Mouse (Mus musculus) testis, adult 2 months (tissue): ENCODE results near the gene Lep. TPM values are rescaled to one million over a fixed set of nuclear protein-coding genes. Genes with fewer than 3 reads are reported as not detected.

Experiments
- H3K27ac ChIP-seq: fragments of 200-500 bp; 2 replicates; pipeline ENCODE4 v1.5.1; 2012; ENCODE audit warnings: low read depth, low read length; ENCODE audit not compliant: control insufficient read depth, insufficient read depth
- H3K27me3 ChIP-seq: fragments of 200-500 bp; 2 replicates; pipeline ENCODE4 v1.6.1; 2012; ENCODE audit warnings: mild to moderate bottlenecking, low read length, moderate library complexity; ENCODE audit not compliant: control insufficient read depth, insufficient read depth
- H3K36me3 ChIP-seq: fragments of 200-500 bp; 2 replicates; pipeline ENCODE4 v1.6.1; 2012; ENCODE audit warnings: mild to moderate bottlenecking, low read length; ENCODE audit not compliant: control insufficient read depth, insufficient read depth
- H3K4me1 ChIP-seq: fragments of 200-500 bp; 2 replicates; pipeline ENCODE4 v1.6.1; 2012; ENCODE audit warnings: low read length; ENCODE audit not compliant: control insufficient read depth, insufficient read depth
- H3K4me3 ChIP-seq: fragments of 200-500 bp; 2 replicates; pipeline ENCODE4 v1.5.1; 2012; ENCODE audit warnings: low read depth, mild to moderate bottlenecking, low read length, moderate library complexity, mixed read lengths; ENCODE audit not compliant: control insufficient read depth
- CTCF ChIP-seq: fragments of 200-500 bp; IDR thresholded peaks from 2 replicates; pipeline ENCODE4 v1.5.1; 2012; ENCODE audit warnings: low read depth, mild to moderate bottlenecking, inconsistent platforms, low read length, moderate library complexity; ENCODE audit not compliant: control insufficient read depth, insufficient read depth, insufficient replicate concordance
- POLR2A ChIP-seq: fragments of 200-500 bp; IDR thresholded peaks from 2 replicates; pipeline ENCODE4 v1.6.1; 2012; ENCODE audit warnings: low read depth, mild to moderate bottlenecking, inconsistent platforms, low read length, moderate library complexity; ENCODE audit not compliant: control insufficient read depth
- polyA plus RNA-seq: library from polyadenylated mRNA; depleted of rRNA; stranded (reverse); fragments of >200 nt; gene quantifications from 2 replicates; pipeline ENCODE4 v1.2.3, GENCODE M21; 2012

Lep gene
- polyA plus RNA-seq, 1 experiment: 1.0 TPM

DNA sequence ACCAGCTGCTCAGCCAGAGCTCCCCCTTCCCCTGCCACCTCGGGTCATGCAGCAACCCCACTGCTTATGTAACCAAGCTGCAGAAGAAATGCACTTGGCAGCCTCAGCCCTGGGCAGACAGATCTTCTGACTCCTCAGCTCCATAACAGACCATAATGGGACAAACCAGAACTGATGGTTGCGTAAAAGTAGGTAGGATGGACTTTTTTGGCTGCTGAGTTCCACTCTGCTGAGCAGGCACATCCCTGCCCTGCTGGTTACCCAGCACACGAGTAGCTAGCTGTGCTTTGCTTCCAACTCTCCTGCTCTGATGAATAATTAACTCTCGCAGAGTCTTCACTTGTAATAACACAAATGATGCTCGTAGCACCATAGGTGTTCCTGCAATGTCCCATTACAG, 10.1 kb upstream of the Lep start:
- no peaks in the 10 kb centered on the region for H3K4me1 ChIP-seq

DNA sequence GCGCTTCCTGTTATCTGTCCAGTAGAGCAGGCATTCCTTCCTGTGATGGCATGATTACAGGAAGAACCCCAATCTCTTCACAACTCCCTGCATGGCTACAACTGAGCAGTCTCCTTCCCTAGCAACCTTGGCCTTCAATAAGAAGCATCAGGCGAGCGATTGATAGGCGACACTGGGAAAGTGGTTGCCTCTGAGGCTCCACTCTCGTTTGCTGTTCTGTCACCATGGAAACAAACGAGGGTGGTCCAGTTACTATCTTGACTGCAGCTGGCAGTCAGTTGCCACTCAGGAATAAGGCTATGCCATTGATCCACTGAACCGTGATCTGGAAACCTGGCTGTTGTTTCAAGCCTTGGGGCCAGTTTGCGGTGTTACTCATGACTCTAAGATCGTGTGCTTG, 7.8 kb upstream of the Lep start:
- Histone ChIP-seq H3K36me3 (no peaks in the 10 kb centered on the region), H3K27ac (no peak overlapping the region), H3K4me3 (no peak overlapping the region), H3K27me3 (no peaks in the 10 kb centered on the region), H3K4me1 (no peaks in the 10 kb centered on the region)
- no peak for TF ChIP-seq POLR2A
- no peak for TF ChIP-seq CTCF

More for the DNA sequence above, 10.1 kb upstream of the Lep start:
- Histone ChIP-seq H3K27me3 (no peaks in the 10 kb centered on the region), H3K4me3 (no peak overlapping the region), H3K36me3 (no peaks in the 10 kb centered on the region), H3K27ac (no peak overlapping the region)
- TF ChIP-seq CTCF (no peak), POLR2A (no peak)

DNA sequence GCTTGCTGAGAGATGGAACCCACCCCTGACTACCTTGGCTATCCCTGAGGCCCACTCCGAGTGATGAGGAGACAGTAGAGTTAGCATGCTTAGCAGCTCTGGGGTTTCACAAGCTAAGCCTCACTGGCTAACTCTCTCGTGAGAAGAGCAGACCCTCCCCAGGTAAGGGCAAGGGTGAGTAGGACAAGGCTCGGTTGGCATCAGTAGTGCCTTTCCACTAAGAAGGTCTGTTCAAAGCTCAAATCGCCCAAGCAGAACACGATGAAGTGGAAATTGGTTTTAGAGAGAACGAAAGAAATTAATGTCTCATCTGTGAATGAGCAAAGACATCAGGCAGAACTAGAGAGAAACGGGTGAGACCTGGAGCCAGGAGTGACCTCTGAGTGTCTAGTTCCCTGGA, 6.8 kb upstream of the Lep start:
- H3K4me3 ChIP-seq: no peak overlapping the region
- H3K4me1 ChIP-seq: no peaks in the 10 kb centered on the region
- H3K27ac ChIP-seq: no peak overlapping the region
- H3K36me3 ChIP-seq: no peaks in the 10 kb centered on the region
- no peaks in the 10 kb centered on the region for H3K27me3 ChIP-seq
- TF ChIP-seq POLR2A: no peak
- TF ChIP-seq CTCF: no peak

DNA sequence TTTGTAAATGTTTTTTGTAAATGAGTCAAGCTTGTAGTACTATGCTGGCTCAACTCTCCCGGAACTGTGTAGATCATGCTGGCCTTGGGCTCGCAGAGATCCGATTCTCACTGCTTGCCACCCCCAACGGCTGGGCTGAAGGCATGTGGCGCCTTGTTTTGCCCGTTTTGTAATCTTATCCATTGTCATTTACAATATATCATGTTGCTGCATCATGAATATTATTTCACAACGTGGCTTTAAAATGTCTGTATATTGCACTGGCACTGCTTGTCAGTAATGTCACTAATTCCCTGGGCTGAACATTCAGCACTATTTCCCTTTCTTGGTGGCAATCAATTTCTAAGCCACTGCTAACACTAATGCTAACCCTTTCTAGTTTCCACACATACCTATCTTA, 3.6 kb upstream of the Lep start:
- no peak overlapping the region for H3K27ac ChIP-seq
- no peaks in the 10 kb centered on the region for H3K27me3 ChIP-seq
- no peak overlapping the region for H3K4me3 ChIP-seq
- no peaks in the 10 kb centered on the region for H3K36me3 ChIP-seq
- H3K4me1 ChIP-seq: peaks cover 3% of the 10 kb centered on the region; the same call in 1 of the 2 replicates
- TF ChIP-seq CTCF: no peak
- TF ChIP-seq POLR2A: no peak

DNA sequence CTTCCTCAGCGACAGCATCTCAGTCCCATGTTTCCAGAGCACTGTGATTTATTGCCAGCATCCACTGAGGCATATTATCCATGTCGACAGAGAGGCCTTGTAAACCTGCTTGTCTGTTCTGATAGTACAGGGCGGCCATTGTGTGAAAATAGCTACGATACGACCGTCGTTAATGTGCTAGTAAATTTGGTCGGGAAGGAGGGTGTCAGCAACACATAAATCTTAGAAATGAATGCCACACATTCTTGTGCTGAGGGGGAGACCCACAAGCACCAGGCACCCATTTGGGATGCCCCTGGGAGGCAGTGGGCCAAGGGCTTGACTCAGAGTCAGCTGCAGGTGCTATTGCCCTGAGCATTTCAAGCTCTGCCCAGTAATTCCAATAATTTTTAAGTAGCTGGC, 6.4 kb downstream of the Lep start:
- H3K27me3 ChIP-seq: no peaks in the 10 kb centered on the region
- TF ChIP-seq CTCF (no peak), POLR2A (no peak)

DNA sequence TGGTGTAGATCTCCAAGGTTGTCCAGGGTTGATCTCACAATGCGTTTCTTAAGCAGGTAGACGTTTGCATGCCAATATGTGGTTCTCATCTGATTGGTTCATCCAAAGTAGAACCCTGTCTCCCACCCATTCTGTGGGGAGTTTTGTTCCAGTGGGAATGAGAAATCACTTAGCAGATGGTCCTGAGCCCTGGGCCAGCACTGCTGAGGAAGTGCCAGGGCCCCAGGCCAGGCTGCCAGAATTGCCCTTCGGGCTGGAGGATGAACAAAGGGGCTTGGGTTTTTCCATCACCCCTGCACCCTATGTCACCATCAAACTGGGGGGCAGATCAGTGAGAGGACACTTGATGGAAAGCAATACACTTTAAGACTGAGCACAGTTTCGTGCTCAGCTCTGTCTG, 12.2 kb downstream of the Lep start:
- Histone ChIP-seq H3K27ac (no peak overlapping the region), H3K4me3 (no peak overlapping the region), H3K4me1 (no peaks in the 10 kb centered on the region), H3K27me3 (no peaks in the 10 kb centered on the region), H3K36me3 (no peaks in the 10 kb centered on the region)
- TF ChIP-seq POLR2A (no peak), CTCF (no peak)

More for the DNA sequence above, 6.4 kb downstream of the Lep start:
- Histone ChIP-seq H3K4me1 (no peaks in the 10 kb centered on the region), H3K27ac (no peak overlapping the region), H3K4me3 (no peak overlapping the region), H3K36me3 (no peaks in the 10 kb centered on the region)

DNA sequence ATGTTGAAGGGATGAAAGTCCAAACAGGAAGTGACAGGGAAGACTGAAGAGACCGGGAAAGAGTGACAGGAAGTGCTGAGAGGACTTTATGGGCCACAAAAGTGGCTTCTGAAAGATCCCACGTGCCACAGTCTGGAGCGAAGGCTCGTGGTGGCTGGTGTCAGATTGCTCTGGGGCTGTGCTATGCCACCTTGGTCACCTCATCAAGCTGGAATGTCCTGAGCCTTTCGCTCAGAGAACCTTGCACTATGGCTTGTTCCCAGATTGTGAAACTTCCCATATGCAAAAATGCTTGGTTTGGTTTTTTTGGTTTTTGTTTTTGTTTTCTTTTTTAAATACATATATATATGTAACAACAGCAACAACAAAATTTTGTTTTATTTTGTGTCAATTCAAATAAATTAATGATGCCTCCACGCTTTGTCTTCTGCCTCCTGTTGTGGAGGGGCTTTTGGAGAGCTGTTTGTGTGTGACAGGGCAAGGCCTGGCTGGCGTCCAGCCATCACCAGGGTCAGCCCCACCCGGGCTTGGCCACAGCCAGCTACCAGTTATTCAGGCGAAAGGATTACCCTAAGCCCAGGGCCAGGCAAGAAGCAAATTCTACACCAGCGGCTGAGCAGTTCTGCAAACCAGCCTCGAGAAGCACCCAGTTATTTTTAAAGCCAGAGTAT, 13.6 kb downstream of the Lep start:
- Histone ChIP-seq H3K36me3 (no peaks in the 10 kb centered on the region), H3K27me3 (no peaks in the 10 kb centered on the region), H3K4me1 (no peaks in the 10 kb centered on the region), H3K27ac (no peak overlapping the region), H3K4me3 (no peak overlapping the region)
- no peak for TF ChIP-seq CTCF
- TF ChIP-seq POLR2A: no peak
